10 mouse cellular contexts compared by ENCODE assay signal in the genomic region with DNA sequence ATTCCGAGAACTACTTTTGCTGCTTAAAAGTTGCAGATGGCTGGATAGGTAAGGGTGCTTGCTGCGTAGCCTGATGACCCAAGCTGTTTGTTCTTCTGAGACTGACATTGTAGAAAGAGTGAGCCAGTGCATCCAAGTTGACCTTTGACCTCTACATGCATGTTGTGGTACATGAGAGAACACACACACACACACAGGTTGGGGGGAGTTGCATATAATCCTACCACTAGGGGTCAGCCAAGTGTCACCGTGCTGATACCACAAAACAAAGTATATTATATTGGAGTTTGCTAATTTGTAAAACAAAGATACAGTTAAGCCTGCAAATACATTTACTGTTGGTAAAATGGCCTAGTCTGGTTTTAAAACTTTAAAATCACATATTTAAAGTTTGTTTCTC. TPM values are rescaled to one million over a fixed set of nuclear protein-coding genes. Genes with fewer than 3 reads are reported as not detected.
DNase-seq lines count a peak whose midpoint lies in the region; ATAC-seq and TF ChIP-seq lines count a peak whose summit lies in the region.
"Had no signal": no experiment of that assay in that cellular context is flagged by ENCODE, and none has a peak within 500 bp of the region (broad histone marks: within the 10 kb centered on the region; RNA-seq: fewer than 3 reads in every experiment).

No protein-coding gene starts in this region.

- no peaks in the 10 kb centered on the region for H3K9me3 ChIP-seq in heart, embryonic 12.5 days (replicated peaks)
- no peaks in the 10 kb centered on the region for H3K9me3 ChIP-seq in embryonic facial prominence, embryonic 11.5 days (replicated peaks; ENCODE audit: control insufficient read depth, low read length)
- H3K9me3 ChIP-seq: embryonic facial prominence, embryonic 12.5 days; liver, embryonic 13.5 days had no signal

- CTCF ChIA-PET in Patski (lab: Charles Lee) = interaction anchor here (0.7 to 0.9 kb wide), 5 partner anchors 8 to 148 kb away, joined by 3 to 4 read pairs (median 3); no protein-coding TSS in a partner anchor

- peak; percentile 87 for TF ChIP-seq CTCF in heart, adult 2 months (IDR thresholded peaks at IDR 0.05)
- TF ChIP-seq CTCF in Patski (IDR thresholded peaks at IDR 0.05) = peak; percentile 80
- peak; percentile 19; the same call in 1 of the 2 replicates for TF ChIP-seq CTCF in small intestine, adult 2 months (IDR thresholded peaks at IDR 0.05; ENCODE audit: extremely low read depth, insufficient read length, insufficient replicate concordance, low read depth, low read length)

- H3K4me1 ChIP-seq in heart, adult 2 months (ENCODE audit: control insufficient read depth, insufficient read depth, low read length) = no peaks in the 10 kb centered on the region
- H3K4me1 ChIP-seq in heart, embryonic 12.5 days (replicated peaks) = 0 out of 2 replicates have a peak, but pooled peaks cover 7% of the 10 kb centered on the region
- H3K4me1 ChIP-seq in embryonic facial prominence, embryonic 11.5 days (ENCODE audit: control insufficient read depth, insufficient read depth, low read length) = no peaks in the 10 kb centered on the region
- H3K4me1 ChIP-seq in small intestine, adult 2 months (ENCODE audit: control insufficient read depth, insufficient read depth, insufficient read length, low read length) = no peaks in the 10 kb centered on the region
- H3K4me1 ChIP-seq: embryonic facial prominence, embryonic 12.5 days had no signal

- in situ Hi-C loops in Patski (cut with MboI; ENCODE audit: low pct_unique_long_range_greater_than_20kb) = no loop called here

- H3K27me3 ChIP-seq in heart, adult 2 months (ENCODE audit: control insufficient read depth, insufficient read depth, low read length) = no peaks in the 10 kb centered on the region
- H3K27me3 ChIP-seq in heart, embryonic 12.5 days (replicated peaks) = no peaks in the 10 kb centered on the region
- no peaks in the 10 kb centered on the region for H3K27me3 ChIP-seq in Patski
- H3K27me3 ChIP-seq in embryonic facial prominence, embryonic 11.5 days (ENCODE audit: control insufficient read depth, insufficient read depth, low read length) = no peaks in the 10 kb centered on the region
- no peaks in the 10 kb centered on the region for H3K27me3 ChIP-seq in small intestine, adult 2 months (ENCODE audit: control insufficient read depth, insufficient read depth, low read length)
- H3K27me3 ChIP-seq: embryonic facial prominence, embryonic 12.5 days; liver, embryonic 13.5 days had no signal

- no peak for TF ChIP-seq POLR2A in heart, adult 2 months (IDR thresholded peaks at IDR 0.05; ENCODE audit: insufficient read depth, low read depth, low read length)
- no peak for TF ChIP-seq POLR2A in small intestine, adult 2 months (IDR thresholded peaks at IDR 0.05; ENCODE audit: low read depth, low read length)

- H3K79me2 ChIP-seq in heart, adult 2 months (replicated peaks; ENCODE audit: control insufficient read depth, insufficient read depth, low read length) = no peaks in the 10 kb centered on the region

- no peaks in the 10 kb centered on the region for H3K36me3 ChIP-seq in heart, adult 2 months (ENCODE audit: control insufficient read depth, insufficient read depth, low read length)
- no peaks in the 10 kb centered on the region; the same call in 1 of the 2 replicates for H3K36me3 ChIP-seq in heart, embryonic 12.5 days
- H3K36me3 ChIP-seq in embryonic facial prominence, embryonic 11.5 days (replicated peaks; ENCODE audit: control insufficient read depth, insufficient read depth, low read depth, low read length) = no peaks in the 10 kb centered on the region
- H3K36me3 ChIP-seq in small intestine, adult 2 months (ENCODE audit: control insufficient read depth, insufficient read depth, low read length) = no peaks in the 10 kb centered on the region

- 74% methylated on average over 3 of the region's 3 CpGs for WGBS in heart, adult 2 months
- 74% methylated on average over 3 of the region's 3 CpGs for WGBS in heart, embryonic 12.5 days
- WGBS in embryonic facial prominence, embryonic 11.5 days = 72% methylated on average over 3 of the region's 3 CpGs
- WGBS in small intestine, adult 2 months = 65% methylated on average over 3 of the region's 3 CpGs

- H3K4me2 ChIP-seq in heart, embryonic 12.5 days = no peak overlapping the region
- no peak overlapping the region for H3K4me2 ChIP-seq in embryonic facial prominence, embryonic 11.5 days (ENCODE audit: low read depth, low read length)
- H3K4me2 ChIP-seq: embryonic facial prominence, embryonic 12.5 days; liver, embryonic 13.5 days had no signal

- POLR2A ChIA-PET in Patski (lab: Charles Lee) = no interaction called here

- no peak for TF ChIP-seq EP300 in heart, adult 2 months (IDR thresholded peaks at IDR 0.05; ENCODE audit: insufficient read depth, low read depth, low read length)

- no peak overlapping the region for H3K27ac ChIP-seq in heart, adult 2 months
- no peak overlapping the region for H3K27ac ChIP-seq in heart, embryonic 12.5 days (ENCODE audit: poor library complexity, severe bottlenecking)
- H3K27ac ChIP-seq in embryonic facial prominence, embryonic 11.5 days (replicated peaks; ENCODE audit: low read depth, low read length) = no peak overlapping the region
- H3K27ac ChIP-seq in small intestine, adult 2 months (ENCODE audit: insufficient read depth, low read depth, low read length) = no peak overlapping the region
- H3K27ac ChIP-seq: embryonic facial prominence, embryonic 12.5 days; liver, embryonic 13.5 days had no signal

- no peak overlapping the region for H3K4me3 ChIP-seq in heart, adult 2 months
- no peak overlapping the region for H3K4me3 ChIP-seq in heart, embryonic 12.5 days
- no peak overlapping the region for H3K4me3 ChIP-seq in embryonic facial prominence, embryonic 11.5 days (ENCODE audit: low read depth, low read length)
- H3K4me3 ChIP-seq in small intestine, adult 2 months (ENCODE audit: low read depth, low read length) = no peak overlapping the region
- H3K4me3 ChIP-seq: embryonic facial prominence, embryonic 12.5 days; liver, embryonic 13.5 days had no signal

- intact Hi-C loops in heart, adult 2 months (cut with DNase I) = loop anchor here (2.0 to 5.0 kb wide), 2 partner anchors 25 to 150 kb away; a partner anchor contains a TSS

- no peak overlapping the region for H3K9ac ChIP-seq in heart, adult 2 months (ENCODE audit: low read depth, low read length)
- H3K9ac ChIP-seq in heart, embryonic 12.5 days = no peak overlapping the region
- H3K9ac ChIP-seq in embryonic facial prominence, embryonic 11.5 days (replicated peaks; ENCODE audit: low read length) = no peak overlapping the region
- H3K9ac ChIP-seq: embryonic facial prominence, embryonic 12.5 days; liver, embryonic 13.5 days had no signal

- DNase-seq in heart, adult 2 months = peak in 1 of 2 experiments; percentile 17
- DNase-seq in A20 (ENCODE audit: low read depth, low spot score) = peak; percentile 68
- DNase-seq in Patski (ENCODE audit: low read depth, low spot score) = no peak
- DNase-seq in embryonic facial prominence, embryonic 11.5 days (ENCODE audit: low spot score) = peak; percentile 64
- DNase-seq in kidney, postnatal 14 days = peak; percentile 45
- no peak for DNase-seq in left cerebral cortex, adult 18-20 months (ENCODE audit: low spot score in 2 of 2)
- DNase-seq: liver, embryonic 13.5 days had no signal

- no peak; the same call in 1 of the 2 replicates for ATAC-seq in heart, embryonic 12.5 days (ENCODE audit: insufficient number of reproducible peaks, low FRiP score)
- no peak for ATAC-seq in Patski
- ATAC-seq in embryonic facial prominence, embryonic 11.5 days (replicated peaks; ENCODE audit: insufficient number of reproducible peaks, low FRiP score, low TSS enrichment, low read depth) = no peak; the same call in 1 of the 2 replicates

RNA-seq across cellular contexts. Expression of a gene that starts 17.0 kb away (rescaled TPM):
- 10 to 100 TPM; 32.8 to 36.4 TPM for total RNA-seq in heart, adult 2 months (2021)
- polyA plus RNA-seq in heart, adult 2 months (2012; rRNA removed) = 13.0 and 23.3 TPM in 2 replicates
- 32.3 and 34.9 TPM in 2 replicates for polyA plus RNA-seq in heart, embryonic 12.5 days (2016; fragmentation: Nextera tagmentation; extraction: Ambion mirVana)
- polyA plus RNA-seq in Patski (2021) = 17.5 TPM
- polyA plus RNA-seq in embryonic facial prominence, embryonic 11.5 days (2014; fragmentation: Nextera tagmentation; extraction: Ambion mirVana) = 36.4 and 37.1 TPM in 2 replicates
- 3.3 and 5.0 TPM in 2 replicates for polyA plus RNA-seq in small intestine, adult 2 months (2012; rRNA removed)
- 10 to 100 TPM; 10.4 to 11.5 TPM for total RNA-seq in left cerebral cortex, adult 18-20 months (2021)

RNA-seq across cellular contexts. Expression of a gene that starts 25.4 kb away (rescaled TPM):
- 10 to 100 TPM; 10.9 to 11.1 TPM for total RNA-seq in heart, adult 2 months (2021)
- 4.7 and 7.4 TPM in 2 replicates for polyA plus RNA-seq in heart, adult 2 months (2012; rRNA removed)
- 29.3 and 29.8 TPM in 2 replicates for polyA plus RNA-seq in heart, embryonic 12.5 days (2016; fragmentation: Nextera tagmentation; extraction: Ambion mirVana)
- 51.9 TPM for polyA plus RNA-seq in Patski (2021)
- polyA plus RNA-seq in embryonic facial prominence, embryonic 11.5 days (2014; fragmentation: Nextera tagmentation; extraction: Ambion mirVana) = 55.7 and 59.2 TPM in 2 replicates
- 5.7 and 8.4 TPM in 2 replicates for polyA plus RNA-seq in small intestine, adult 2 months (2012; rRNA removed)
- 10 to 100 TPM; 25.5 to 27.3 TPM for total RNA-seq in left cerebral cortex, adult 18-20 months (2021)

RNA-seq across cellular contexts. Expression of a gene that starts 55.8 kb away (rescaled TPM):
- total RNA-seq in heart, adult 2 months (2021) = 1 to 10 TPM; 2.3 to 2.5 TPM
- 5.4 and 9.7 TPM in 2 replicates for polyA plus RNA-seq in heart, adult 2 months (2012; rRNA removed)
- 5.7 and 6.3 TPM in 2 replicates for polyA plus RNA-seq in heart, embryonic 12.5 days (2016; fragmentation: Nextera tagmentation; extraction: Ambion mirVana)
- polyA plus RNA-seq in Patski (2021) = 12.4 TPM
- polyA plus RNA-seq in embryonic facial prominence, embryonic 11.5 days (2014; fragmentation: Nextera tagmentation; extraction: Ambion mirVana) = 5.1 and 8.0 TPM in 2 replicates
- polyA plus RNA-seq in small intestine, adult 2 months (2012; rRNA removed) = 2.3 TPM in 2 replicates
- 1 to 10 TPM; 5.8 to 5.9 TPM for total RNA-seq in left cerebral cortex, adult 18-20 months (2021)

RNA-seq across cellular contexts. Expression of a gene that starts 55.9 kb away (rescaled TPM):
- total RNA-seq in heart, adult 2 months (2021) = 10 to 100 TPM; 35.3 to 37.6 TPM
- 29.5 and 31.5 TPM in 2 replicates for polyA plus RNA-seq in heart, adult 2 months (2012; rRNA removed)
- polyA plus RNA-seq in heart, embryonic 12.5 days (2016; fragmentation: Nextera tagmentation; extraction: Ambion mirVana) = 59.5 and 60.4 TPM in 2 replicates
- polyA plus RNA-seq in Patski (2021) = 101 TPM
- polyA plus RNA-seq in embryonic facial prominence, embryonic 11.5 days (2014; fragmentation: Nextera tagmentation; extraction: Ambion mirVana) = 40.9 and 49.8 TPM in 2 replicates
- polyA plus RNA-seq in small intestine, adult 2 months (2012; rRNA removed) = 27.2 and 52.6 TPM in 2 replicates
- total RNA-seq in left cerebral cortex, adult 18-20 months (2021) = 10 to 100 TPM; 14.0 to 16.2 TPM

Comparison
In these comparisons a context has a peak if more than half of its experiments do, and no peak if none do; other contexts are left out.
1. DNase-seq: peak in A20 (single experiment), embryonic facial prominence, embryonic 11.5 days (single experiment) and kidney, postnatal 14 days (single experiment); none in Patski (single experiment) and left cerebral cortex, adult 18-20 months (0 of 2).
2. CTCF ChIP-seq: peak in every context shown above with its lines; median percentile 87 in heart, adult 2 months; 80 in Patski; 19 in small intestine, adult 2 months.